Mouse (Mus musculus) erythroid progenitor cell, adult 5-6 weeks (primary cell): Measurements from ENCODE around the gene Ppp1r1c. TPM values are rescaled to one million over a fixed set of nuclear protein-coding genes. Genes with fewer than 3 reads are reported as not detected.

ENCODE experiments used
- ATAC-seq: replicated peaks from 2 replicates; pipeline ENCODE4 v1.8.0; 2016; ENCODE audit warnings: moderate number of reproducible peaks, mild to moderate bottlenecking, moderate TSS enrichment, inconsistent platforms; ENCODE audit not compliant: poor library complexity, low FRiP score, severe bottlenecking
- total RNA-seq, 2 experiments: library from RNA; stranded (forward) in 1 of 2; stranded (reverse) in 1 of 2; fragments of 150-400 nt in 1 of 2; fragments of 186-747, 209-891 nt in 1 of 2; gene quantifications; 2 replicates each; pipeline versions ENCODE4 v1.2.3 to v1.2.4; 2015 to 2017; ENCODE audit warnings: low replicate concordance in 2 of 2

The Ppp1r1c gene
- total RNA-seq, 2 experiments from 2014 or later = not detected

- no peak for ATAC-seq
Measured at GRCm38 (mm10) chr2:79738958-79739357, 31.4 kb downstream of the Ppp1r1c start.

- ATAC-seq = no peak
Measured at GRCm38 (mm10) chr2:79741966-79742365, 34.4 kb downstream of the Ppp1r1c start.

GRCm38 (mm10) chr2:79744164-79744563 is 36.6 kb downstream of the Ppp1r1c start:
- ATAC-seq = no peak

GRCm38 (mm10) chr2:79751685-79752084 is 44.1 kb downstream of the Ppp1r1c start:
- ATAC-seq = peak; percentile 25; the same call in 1 of the 2 replicates

- ATAC-seq = no peak
Measured at GRCm38 (mm10) chr2:79760018-79760417, 52.4 kb downstream of the Ppp1r1c start.

GRCm38 (mm10) chr2:79762723-79763388 is 55.3 kb downstream of the Ppp1r1c start:
- peak; percentile 94 for ATAC-seq

- ATAC-seq = no peak
Measured at GRCm38 (mm10) chr2:79765032-79765431, 57.5 kb downstream of the Ppp1r1c start.

GRCm38 (mm10) chr2:79765723-79766122 is 58.1 kb downstream of the Ppp1r1c start:
- ATAC-seq = no peak

- no peak for ATAC-seq
Measured at GRCm38 (mm10) chr2:79768625-79769024, 61.0 kb downstream of the Ppp1r1c start.

GRCm38 (mm10) chr2:79770307-79770706 is 62.7 kb downstream of the Ppp1r1c start:
- ATAC-seq = no peak

GRCm38 (mm10) chr2:79774372-79774771 is 66.8 kb downstream of the Ppp1r1c start:
- ATAC-seq = peak; percentile 52; the same call in 1 of the 2 replicates

- no peak for ATAC-seq
Measured at GRCm38 (mm10) chr2:79777801-79778200, 70.2 kb downstream of the Ppp1r1c start.

GRCm38 (mm10) chr2:79780772-79781171 is 73.2 kb downstream of the Ppp1r1c start:
- no peak for ATAC-seq

- ATAC-seq = no peak
Measured at GRCm38 (mm10) chr2:79785541-79786134, 78.1 kb downstream of the Ppp1r1c start.

GRCm38 (mm10) chr2:79786467-79786866 is 78.9 kb downstream of the Ppp1r1c start:
- ATAC-seq = no peak

GRCm38 (mm10) chr2:79793186-79793585 is 85.6 kb downstream of the Ppp1r1c start:
- ATAC-seq = no peak

- ATAC-seq = no peak
Measured at GRCm38 (mm10) chr2:79797444-79797843, 89.9 kb downstream of the Ppp1r1c start.

GRCm38 (mm10) chr2:79798627-79799026 is 91.0 kb downstream of the Ppp1r1c start:
- ATAC-seq = no peak

- no peak for ATAC-seq
Measured at GRCm38 (mm10) chr2:79815708-79816484, 108.3 kb downstream of the Ppp1r1c start.

GRCm38 (mm10) chr2:79819543-79819942 is 112.0 kb downstream of the Ppp1r1c start:
- no peak for ATAC-seq

- ATAC-seq = no peak
Measured at GRCm38 (mm10) chr2:79825853-79826252, 118.3 kb downstream of the Ppp1r1c start.
